Mouse (Mus musculus): ENCODE measurements at regions not wholly inside any gene's neighbourhood (a gene's known extent, or its start where the extent isn't known, plus 50 kb on each side); places are given as distances from the start of the nearest gene placed in this dataset.

DNA sequence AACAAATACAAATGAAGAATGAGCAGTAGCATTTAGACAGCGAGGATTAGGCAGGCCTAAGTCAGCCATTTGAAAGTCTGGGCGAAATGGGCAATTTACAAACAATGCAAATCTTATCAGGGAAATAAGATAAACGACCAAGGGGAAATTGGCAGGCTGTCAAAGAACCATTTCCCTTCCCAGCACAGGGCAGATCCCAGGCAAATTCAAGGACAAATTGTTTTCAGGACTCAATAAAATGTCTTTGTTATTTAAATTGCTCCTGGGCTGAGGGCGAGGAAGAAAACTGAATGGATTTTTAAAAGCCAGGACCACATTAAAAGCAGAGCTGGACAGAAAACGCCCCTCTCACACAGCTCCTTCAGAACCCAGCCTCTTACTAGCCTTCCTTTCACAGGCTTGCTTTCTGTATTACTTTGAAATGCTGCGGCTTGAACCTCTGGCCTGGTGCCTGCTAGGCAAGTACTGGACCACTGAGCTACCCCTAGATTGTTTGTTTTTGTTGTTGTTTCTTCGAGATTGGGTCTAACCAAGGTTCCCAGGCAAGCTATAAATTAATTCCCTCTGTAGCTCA, 221.4 kb downstream of the Pmp22 start:
- H3K4me1 ChIP-seq (replicated peaks; ENCODE audit: control insufficient read depth, insufficient read depth, low read length), result no peaks in the 10 kb centered on the region
- no peak overlapping the region for H3K9ac ChIP-seq (ENCODE audit: low read depth, low read length)
- H3K9me3 ChIP-seq (ENCODE audit: control insufficient read depth), result no peaks in the 10 kb centered on the region
- no peak overlapping the region for H3K4me2 ChIP-seq (replicated peaks; ENCODE audit: low read depth)
- WGBS, result 18% methylated on average over 7 of the region's 7 CpGs
- TF ChIP-seq CTCF (IDR thresholded peaks at IDR 0.05; ENCODE audit: low read depth), result no peak
- no peaks in the 10 kb centered on the region for H3K27me3 ChIP-seq (replicated peaks; ENCODE audit: control insufficient read depth, insufficient read depth, low read length)
- H3K36me3 ChIP-seq (ENCODE audit: control insufficient read depth, insufficient read depth), result no peaks in the 10 kb centered on the region
- ATAC-seq, result no peak
- no peak overlapping the region for H3K4me3 ChIP-seq (ENCODE audit: low read depth, low read length)
- no peak overlapping the region for H3K27ac ChIP-seq (ENCODE audit: low read depth, low read length)

- Histone ChIP-seq H3K27me3 (replicated peaks; ENCODE audit: control insufficient read depth, insufficient read depth, low read length) (no peaks in the 10 kb centered on the region), H3K4me2 (replicated peaks; ENCODE audit: low read depth) (no peak overlapping the region), H3K36me3 (ENCODE audit: control insufficient read depth, insufficient read depth) (no peaks in the 10 kb centered on the region), H3K9me3 (ENCODE audit: control insufficient read depth) (no peaks in the 10 kb centered on the region), H3K9ac (ENCODE audit: low read depth, low read length) (no peak overlapping the region), H3K4me1 (replicated peaks; ENCODE audit: control insufficient read depth, insufficient read depth, low read length) (no peaks in the 10 kb centered on the region), H3K27ac (ENCODE audit: low read depth, low read length) (no peak overlapping the region), H3K4me3 (ENCODE audit: low read depth, low read length) (no peak overlapping the region)
- ATAC-seq, result no peak
- 87% methylated on average over 8 of the region's 8 CpGs for WGBS
- TF ChIP-seq CTCF (IDR thresholded peaks at IDR 0.05; ENCODE audit: low read depth), result no peak
Observed at GRCm38 (mm10) chr11:63351999-63352398, 223.2 kb downstream of the Pmp22 start.

DNA sequence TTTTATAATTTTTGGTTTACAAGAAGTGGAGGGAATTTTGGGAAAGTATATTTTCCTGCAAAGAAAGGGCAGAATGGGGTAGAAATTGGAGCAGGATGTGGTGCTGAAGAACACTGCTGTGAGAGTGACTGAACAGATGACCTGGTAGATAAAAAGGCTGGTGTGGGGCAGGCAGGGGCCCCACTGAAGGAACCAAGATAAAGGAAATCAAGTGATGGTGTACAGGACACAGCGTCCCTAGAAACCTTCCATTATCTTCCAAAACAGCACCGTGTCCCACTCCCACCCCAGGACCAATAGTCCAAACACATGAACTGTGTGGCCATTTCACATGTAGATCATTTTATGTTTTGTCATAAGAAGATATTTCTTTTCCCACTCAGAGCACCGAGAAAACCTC, 224.2 kb downstream of the Pmp22 start:
- no peaks in the 10 kb centered on the region for H3K27me3 ChIP-seq (replicated peaks; ENCODE audit: control insufficient read depth, insufficient read depth, low read length)
- no peak for ATAC-seq
- no peak overlapping the region for H3K9ac ChIP-seq (ENCODE audit: low read depth, low read length)
- H3K9me3 ChIP-seq (ENCODE audit: control insufficient read depth), result no peaks in the 10 kb centered on the region
- H3K27ac ChIP-seq (ENCODE audit: low read depth, low read length), result no peak overlapping the region
- 56% methylated on average over 3 of the region's 3 CpGs for WGBS
- no peak for TF ChIP-seq CTCF (IDR thresholded peaks at IDR 0.05; ENCODE audit: low read depth)
- no peak overlapping the region for H3K4me3 ChIP-seq (ENCODE audit: low read depth, low read length)
- no peak overlapping the region for H3K4me2 ChIP-seq (replicated peaks; ENCODE audit: low read depth)
- H3K36me3 ChIP-seq (ENCODE audit: control insufficient read depth, insufficient read depth), result no peaks in the 10 kb centered on the region
- H3K4me1 ChIP-seq (replicated peaks; ENCODE audit: control insufficient read depth, insufficient read depth, low read length), result no peaks in the 10 kb centered on the region

- Histone ChIP-seq H3K4me1 (replicated peaks; ENCODE audit: control insufficient read depth, insufficient read depth, low read length) (no peaks in the 10 kb centered on the region), H3K4me3 (ENCODE audit: low read depth, low read length) (no peak overlapping the region), H3K27ac (ENCODE audit: low read depth, low read length) (no peak overlapping the region), H3K27me3 (replicated peaks; ENCODE audit: control insufficient read depth, insufficient read depth, low read length) (no peaks in the 10 kb centered on the region), H3K9me3 (ENCODE audit: control insufficient read depth) (no peaks in the 10 kb centered on the region), H3K9ac (ENCODE audit: low read depth, low read length) (no peak overlapping the region), H3K4me2 (replicated peaks; ENCODE audit: low read depth) (no peak overlapping the region), H3K36me3 (ENCODE audit: control insufficient read depth, insufficient read depth) (no peaks in the 10 kb centered on the region)
- TF ChIP-seq CTCF (IDR thresholded peaks at IDR 0.05; ENCODE audit: low read depth), result no peak
- no peak for ATAC-seq
- 82% methylated on average over 8 of the region's 8 CpGs for WGBS
Observed at GRCm38 (mm10) chr11:63353671-63354070, 224.9 kb downstream of the Pmp22 start.

DNA sequence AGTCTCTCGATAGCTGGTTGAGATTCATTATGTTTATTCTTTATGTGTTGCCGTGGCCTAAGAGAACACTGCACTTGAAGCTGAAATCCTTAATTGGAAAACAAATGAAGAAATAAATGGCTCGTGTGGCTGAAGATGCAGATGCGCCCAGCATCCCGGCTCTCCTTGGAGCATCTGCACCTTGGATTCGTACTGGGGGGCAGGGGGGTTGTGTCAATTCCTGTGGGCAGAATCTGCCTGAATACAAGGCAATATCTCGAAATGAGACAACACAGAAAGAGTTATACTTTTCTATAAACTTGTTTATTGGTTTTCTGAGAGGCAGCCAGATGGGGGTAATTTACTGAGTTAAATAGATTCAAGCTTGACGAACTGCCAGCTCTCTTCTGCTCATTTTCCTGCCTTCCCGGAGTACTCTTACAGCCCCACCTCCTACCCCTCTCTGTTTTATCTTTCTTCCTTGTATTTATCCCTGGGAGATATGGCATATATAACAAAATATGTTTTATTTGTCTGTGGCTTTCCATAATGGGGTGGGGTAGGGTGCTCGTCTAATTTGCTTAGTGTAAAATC, 229.1 kb downstream of the Pmp22 start:
- no peak for TF ChIP-seq CTCF (IDR thresholded peaks at IDR 0.05; ENCODE audit: low read depth)
- Histone ChIP-seq H3K9me3 (ENCODE audit: control insufficient read depth) (no peaks in the 10 kb centered on the region), H3K36me3 (ENCODE audit: control insufficient read depth, insufficient read depth) (no peaks in the 10 kb centered on the region), H3K27ac (ENCODE audit: low read depth, low read length) (no peak overlapping the region), H3K4me3 (ENCODE audit: low read depth, low read length) (no peak overlapping the region), H3K4me1 (replicated peaks; ENCODE audit: control insufficient read depth, insufficient read depth, low read length) (no peaks in the 10 kb centered on the region), H3K4me2 (replicated peaks; ENCODE audit: low read depth) (no peak overlapping the region), H3K27me3 (replicated peaks; ENCODE audit: control insufficient read depth, insufficient read depth, low read length) (no peaks in the 10 kb centered on the region), H3K9ac (ENCODE audit: low read depth, low read length) (no peak overlapping the region)
- WGBS, result 67% methylated on average over 10 of the region's 10 CpGs
- no peak for ATAC-seq

GRCm38 (mm10) chr11:63367756-63368265, 239.0 kb downstream of the Pmp22 start:
- no peak for TF ChIP-seq CTCF (IDR thresholded peaks at IDR 0.05; ENCODE audit: low read depth)
- WGBS, result 86% methylated on average over 6 of the region's 6 CpGs
- Histone ChIP-seq H3K27me3 (replicated peaks; ENCODE audit: control insufficient read depth, insufficient read depth, low read length) (no peaks in the 10 kb centered on the region), H3K9ac (ENCODE audit: low read depth, low read length) (no peak overlapping the region), H3K9me3 (ENCODE audit: control insufficient read depth) (no peaks in the 10 kb centered on the region), H3K4me1 (replicated peaks; ENCODE audit: control insufficient read depth, insufficient read depth, low read length) (no peaks in the 10 kb centered on the region), H3K4me3 (ENCODE audit: low read depth, low read length) (no peak overlapping the region), H3K27ac (ENCODE audit: low read depth, low read length) (no peak overlapping the region), H3K4me2 (replicated peaks; ENCODE audit: low read depth) (no peak overlapping the region), H3K36me3 (ENCODE audit: control insufficient read depth, insufficient read depth) (no peaks in the 10 kb centered on the region)
- ATAC-seq, result no peak

Measured in intestine, postnatal 0 days (tissue).